Mouse (Mus musculus) stomach, postnatal 0 days (tissue): ENCODE measurements around the gene Pms1. TPM values are rescaled to one million over a fixed set of nuclear protein-coding genes. Genes with fewer than 3 reads are reported as not detected.

ENCODE experiments used
- ATAC-seq: fragments of 200-750 bp; cut with Nextera tagmentation; 2 replicates; pipeline ENCODE4 v1.8.0; 2017; ENCODE audit not compliant: low FRiP score, low TSS enrichment
- DNase-seq: peaks from one replicate; pipeline ENCODE4 v3.0.0-alpha.2; 2016; ENCODE audit warnings: low spot score
- H3K27ac ChIP-seq: fragments of 300-500 bp; sonication (generic); replicated peaks from 2 replicates; pipeline ENCODE4 v1.5.1; 2014; ENCODE audit warnings: mild to moderate bottlenecking, control low read depth
- H3K27me3 ChIP-seq: fragments of 300-500 bp; sonication (generic); 2 replicates; pipeline ENCODE4 v1.6.1; 2014; ENCODE audit warnings: low read length; ENCODE audit not compliant: control insufficient read depth, insufficient read depth
- H3K36me3 ChIP-seq: fragments of 300-500 bp; sonication (generic); 2 replicates; pipeline ENCODE4 v1.6.1; 2014; ENCODE audit warnings: low read length, mixed read lengths; ENCODE audit not compliant: control insufficient read depth, insufficient read depth
- H3K4me1 ChIP-seq: fragments of 300-500 bp; sonication (generic); replicated peaks from 2 replicates; pipeline ENCODE4 v1.6.1; 2014; ENCODE audit warnings: antibody characterized with exemption; ENCODE audit not compliant: control insufficient read depth, insufficient read depth
- H3K4me2 ChIP-seq: fragments of 300-500 bp; sonication (generic); replicated peaks from 2 replicates; pipeline ENCODE4 v1.6.1; 2014; ENCODE audit warnings: low read depth, mild to moderate bottlenecking, control low read depth, moderate library complexity
- H3K4me3 ChIP-seq: fragments of 300-500 bp; sonication (generic); 2 replicates; pipeline ENCODE4 v1.5.1; 2014; ENCODE audit warnings: low read depth, low read length, control low read depth
- H3K9ac ChIP-seq: fragments of 300-500 bp; sonication (generic); 2 replicates; pipeline ENCODE4 v1.6.1; 2014; ENCODE audit warnings: mild to moderate bottlenecking, low read length, control low read depth, mixed read lengths
- H3K9me3 ChIP-seq: fragments of 300-500 bp; sonication (generic); 2 replicates; pipeline ENCODE4 v1.6.1; 2016; ENCODE audit warnings: low read length; ENCODE audit not compliant: control insufficient read depth
- CTCF ChIP-seq: IDR thresholded peaks from 2 replicates; pipeline ENCODE4 v1.5.1; 2016; ENCODE audit warnings: antibody characterized with exemption, low read depth, mild to moderate bottlenecking, moderate library complexity
- EP300 ChIP-seq: optimal IDR thresholded peaks from 2 replicates; pipeline ENCODE3; 2016; ENCODE audit warnings: antibody characterized with exemption
- whole genome bisulfite sequencing: fragments of 180-500 bp; shearing (Covaris S2); extraction: QIAGEN DNeasy Blood & Tissue Kit; methylation state at CpG from one replicate; pipeline ENCODE4 v1.1.7; 2014; 5-methylcytosine and 5-hydroxymethylcytosine counted together
- polyA plus RNA-seq: library from polyadenylated mRNA; unstranded; fragments of >200 nt; fragmentation: Nextera tagmentation; extraction: Ambion mirVana; gene quantifications from 2 replicates; pipeline ENCODE4 v1.2.1, GENCODE M21; 2015

The Pms1 gene
- polyA plus RNA-seq, 1 experiment from 2014 or later: 4.7 TPM

- no peak for ATAC-seq
- 62% methylated on average over 3 of the region's 3 CpGs for WGBS
These were observed 107.2 kb downstream of the Pms1 start for GRCm38 (mm10) chr1:53189620-53190019.

GRCm38 (mm10) chr1:53187536-53187935 is 109.3 kb downstream of the Pms1 start, which contains the start of gene 1700019A02Rik:
TSS of gene 1700019A02Rik (minus strand) at chr1:53187636.
- H3K4me3 ChIP-seq: no peak within 1 kb of the TSS
- ATAC-seq (no peak), DNase-seq (no peak)
- H3K4me1 ChIP-seq: no peaks in the 10 kb centered on the region
- H3K27me3 ChIP-seq: no peaks in the 10 kb centered on the region
- H3K27ac ChIP-seq: no peak within 1 kb of the TSS
- no peaks in the 10 kb centered on the region for H3K36me3 ChIP-seq
- TF ChIP-seq EP300: no peak
- TF ChIP-seq CTCF: no peak
- H3K9ac ChIP-seq: no peak within 1 kb of the TSS
- H3K9me3 ChIP-seq: no peaks in the 10 kb centered on the region
- H3K4me2 ChIP-seq: no peak within 1 kb of the TSS
- WGBS: 92% methylated on average over 8 of the region's 8 CpGs

More at GRCm38 (mm10) chr1:53189620-53190019, 107.2 kb downstream of the Pms1 start:
- H3K9me3 ChIP-seq: no peaks in the 10 kb centered on the region
- TF ChIP-seq EP300 (no peak), CTCF (no peak)
- no peak overlapping the region for H3K9ac ChIP-seq
- H3K4me3 ChIP-seq: no peak overlapping the region
- H3K4me1 ChIP-seq: no peaks in the 10 kb centered on the region
- no peak overlapping the region for H3K27ac ChIP-seq
- no peaks in the 10 kb centered on the region for H3K36me3 ChIP-seq
- H3K4me2 ChIP-seq: no peak overlapping the region
- DNase-seq: no peak
- no peaks in the 10 kb centered on the region for H3K27me3 ChIP-seq

- Histone ChIP-seq H3K9me3 (no peaks in the 10 kb centered on the region), H3K27ac (no peak overlapping the region), H3K4me3 (no peak overlapping the region), H3K9ac (no peak overlapping the region), H3K27me3 (no peaks in the 10 kb centered on the region), H3K36me3 (no peaks in the 10 kb centered on the region), H3K4me2 (no peak overlapping the region), H3K4me1 (no peaks in the 10 kb centered on the region)
- ATAC-seq: no peak
- TF ChIP-seq CTCF (no peak), EP300 (no peak)
- DNase-seq: no peak
- 95% methylated on average over 3 of the region's 3 CpGs for WGBS
These were observed 110.5 kb downstream of the Pms1 start for GRCm38 (mm10) chr1:53186301-53186700.

- DNase-seq (no peak), ATAC-seq (no peak)
- Histone ChIP-seq H3K9ac (no peak overlapping the region), H3K4me1 (no peaks in the 10 kb centered on the region), H3K9me3 (no peaks in the 10 kb centered on the region), H3K27ac (no peak overlapping the region), H3K36me3 (no peaks in the 10 kb centered on the region), H3K4me3 (no peak overlapping the region), H3K27me3 (no peaks in the 10 kb centered on the region), H3K4me2 (no peak overlapping the region)
- TF ChIP-seq EP300 (no peak), CTCF (no peak)
- WGBS: 60% methylated on average over 6 of the region's 6 CpGs
These were observed 139.1 kb downstream of the Pms1 start for GRCm38 (mm10) chr1:53157715-53158114.

Other genes starting within 250 kb of the Pms1 start
- gene Mstn, start 235.4 kb downstream of the Pms1 start, polyA plus RNA-seq: 0.25 and 0.80 TPM in 2 replicates
- gene 1700019A02Rik, start 109.4 kb downstream of the Pms1 start, polyA plus RNA-seq: not detected in 2 replicates
- gene Ormdl1, start 77 bp upstream of the Pms1 start, polyA plus RNA-seq: 29.6 and 29.8 TPM in 2 replicates
- 0.23 TPM in 1 of 2 replicates, not detected in the other for gene Gm28778, start 93 bp upstream of the Pms1 start, polyA plus RNA-seq
- gene Osgepl1, start 16.6 kb upstream of the Pms1 start, polyA plus RNA-seq: 15.7 and 16.7 TPM in 2 replicates
- 2.8 and 13.4 TPM in 2 replicates for gene Asdurf, start 55.6 kb upstream of the Pms1 start, polyA plus RNA-seq
- gene Gm28551, start 55.6 kb upstream of the Pms1 start, polyA plus RNA-seq: 0.27 and 0.35 TPM in 2 replicates
- 44.0 and 48.8 TPM in 2 replicates for gene Asnsd1, start 55.7 kb upstream of the Pms1 start, polyA plus RNA-seq